ENCODE assay signal across 11 mouse cellular contexts in the genomic region with DNA sequence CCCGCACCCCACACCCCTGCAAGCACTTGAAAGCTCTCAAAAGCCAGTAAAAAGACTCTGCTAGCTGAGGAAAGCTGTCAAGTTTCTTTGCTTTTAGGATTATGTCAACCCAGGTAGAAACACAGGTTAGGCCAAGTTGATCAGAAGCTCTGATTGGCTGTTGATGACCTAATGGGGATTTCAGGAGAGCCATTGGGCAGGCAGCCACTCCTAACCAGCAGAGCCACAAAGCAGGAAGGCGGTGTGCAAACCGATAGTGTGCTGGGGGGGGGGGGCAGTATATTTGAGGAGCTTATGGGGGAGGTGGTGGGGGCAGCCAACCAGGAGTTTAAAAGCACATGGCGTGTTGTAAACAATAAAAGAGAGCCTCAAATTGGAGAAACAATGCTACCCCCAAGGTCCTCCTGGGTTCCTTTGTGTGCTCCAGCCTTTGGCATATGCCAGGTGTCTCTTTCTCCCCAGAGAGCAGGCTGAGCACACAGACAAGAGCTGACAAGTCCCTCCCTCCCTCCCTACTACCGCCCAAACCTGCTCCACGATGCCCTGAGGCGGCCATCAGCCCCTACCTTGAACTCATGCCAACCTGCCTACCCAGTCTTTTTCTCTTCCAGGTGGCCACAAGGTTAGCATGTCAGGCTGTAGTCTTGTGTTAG. TPM values are rescaled to one million over a fixed set of nuclear protein-coding genes. Genes with fewer than 3 reads are reported as not detected.
DNase-seq lines count a peak whose midpoint lies in the region; ATAC-seq and TF ChIP-seq lines count a peak whose summit lies in the region.
"Had no signal": no experiment of that assay in that cellular context is flagged by ENCODE, and none has a peak within 500 bp of the region (broad histone marks: within the 10 kb centered on the region; RNA-seq: fewer than 3 reads in every experiment).

No protein-coding gene starts in this region.

- no peak for TF ChIP-seq POLR2A in kidney, adult 2 months (IDR thresholded peaks at IDR 0.05; ENCODE audit: low read depth, low read length)
- TF ChIP-seq POLR2A in lung, adult 2 months (IDR thresholded peaks at IDR 0.05; ENCODE audit: borderline replicate concordance, extremely low read depth, low read depth, low read length) = no peak

- no peak for TF ChIP-seq CTCF in kidney, adult 2 months (conservative IDR thresholded peaks at IDR 0.05; ENCODE audit: insufficient read depth, insufficient read length, low read depth, low read length)
- TF ChIP-seq CTCF in lung, adult 2 months (IDR thresholded peaks at IDR 0.05; ENCODE audit: insufficient read depth, low read length) = no peak

- no peaks in the 10 kb centered on the region for H3K36me3 ChIP-seq in midbrain, embryonic 14.5 days (ENCODE audit: control insufficient read depth, insufficient read depth, low read length)
- H3K36me3 ChIP-seq in midbrain, embryonic 10.5 days = no peaks in the 10 kb centered on the region
- H3K36me3 ChIP-seq in kidney, adult 2 months (ENCODE audit: control insufficient read depth, insufficient read depth, low read length) = no peaks in the 10 kb centered on the region
- H3K36me3 ChIP-seq: hindbrain, embryonic 10.5 days had no signal

- DNase-seq in midbrain, embryonic 14.5 days = peak; percentile 11
- DNase-seq in midbrain, embryonic 10.5 days (ENCODE audit: low spot score) = no peak
- DNase-seq in kidney, adult 2 months = peak; percentile 45
- DNase-seq in lung, adult 2 months = peak; percentile 45
- DNase-seq in urinary bladder, postnatal 14 days (ENCODE audit: low spot score) = peak; percentile 77
- no peak for DNase-seq in embryo, embryonic 11 days
- no peak for DNase-seq in heart, adult 8-10 months (ENCODE audit: low spot score)
- no peak for DNase-seq in adipocyte (ENCODE audit: low spot score)
- DNase-seq: adrenal gland, postnatal 25 days; thymus, adult 2 months had no signal

- no peak overlapping the region for H3K9ac ChIP-seq in midbrain, embryonic 14.5 days (replicated peaks; ENCODE audit: low read length)

- H3K4me3 ChIP-seq in midbrain, embryonic 14.5 days (replicated peaks; ENCODE audit: low read depth, low read length) = no peak overlapping the region
- H3K4me3 ChIP-seq in midbrain, embryonic 10.5 days = no peak overlapping the region
- no peak overlapping the region for H3K4me3 ChIP-seq in kidney, adult 2 months (ENCODE audit: insufficient read depth, low read depth, low read length)
- H3K4me3 ChIP-seq in lung, adult 2 months (replicated peaks; ENCODE audit: extremely low read depth, low read depth, low read length) = no peak overlapping the region
- H3K4me3 ChIP-seq: hindbrain, embryonic 10.5 days had no signal

- no peak overlapping the region for H3K4me2 ChIP-seq in midbrain, embryonic 14.5 days (ENCODE audit: low read length)

- WGBS in midbrain, embryonic 14.5 days = 59% methylated on average over 7 of the region's 7 CpGs
- WGBS in midbrain, embryonic 10.5 days = 72% methylated on average over 7 of the region's 7 CpGs
- 63% methylated on average over 7 of the region's 7 CpGs for WGBS in kidney, adult 2 months
- 57% methylated on average over 7 of the region's 7 CpGs for WGBS in lung, adult 2 months

- no peak overlapping the region for H3K27ac ChIP-seq in midbrain, embryonic 14.5 days (replicated peaks; ENCODE audit: low read depth, low read length)
- H3K27ac ChIP-seq in midbrain, embryonic 10.5 days (replicated peaks) = no peak overlapping the region
- peak overlapping the region; percentile 69; the same call in 1 of the 2 replicates for H3K27ac ChIP-seq in kidney, adult 2 months (ENCODE audit: insufficient read depth, low read depth, low read length)
- H3K27ac ChIP-seq: hindbrain, embryonic 10.5 days had no signal

- no peaks in the 10 kb centered on the region for H3K4me1 ChIP-seq in midbrain, embryonic 14.5 days (ENCODE audit: control insufficient read depth, insufficient read depth, low read length)
- H3K4me1 ChIP-seq in midbrain, embryonic 10.5 days = no peaks in the 10 kb centered on the region
- no peaks in the 10 kb centered on the region for H3K4me1 ChIP-seq in kidney, adult 2 months (ENCODE audit: control insufficient read depth, insufficient read depth, low read length)
- H3K4me1 ChIP-seq in lung, adult 2 months (ENCODE audit: control insufficient read depth, insufficient read depth, low read length) = no peaks in the 10 kb centered on the region

- no peak for ATAC-seq in midbrain, embryonic 14.5 days (ENCODE audit: low FRiP score, low TSS enrichment)

- H3K9me3 ChIP-seq in midbrain, embryonic 14.5 days (ENCODE audit: control insufficient read depth, low read length) = no peaks in the 10 kb centered on the region
- H3K9me3 ChIP-seq in midbrain, embryonic 10.5 days (replicated peaks) = no peaks in the 10 kb centered on the region
- H3K9me3 ChIP-seq: hindbrain, embryonic 10.5 days had no signal

- no peaks in the 10 kb centered on the region for H3K27me3 ChIP-seq in midbrain, embryonic 14.5 days (ENCODE audit: control insufficient read depth, insufficient read depth, low read length)
- no peaks in the 10 kb centered on the region for H3K27me3 ChIP-seq in midbrain, embryonic 10.5 days (ENCODE audit: low read depth, poor library complexity, severe bottlenecking)
- no peaks in the 10 kb centered on the region for H3K27me3 ChIP-seq in kidney, adult 2 months (replicated peaks; ENCODE audit: control insufficient read depth, insufficient read depth, low read length)

RNA-seq across cellular contexts. Expression of a gene that starts 18.3 kb away (rescaled TPM):
- polyA plus RNA-seq in midbrain, embryonic 14.5 days (2014; fragmentation: Nextera tagmentation; extraction: Ambion mirVana) = 32.2 and 42.8 TPM in 2 replicates
- polyA plus RNA-seq in midbrain, embryonic 10.5 days (2016; fragmentation: Nextera tagmentation; extraction: Ambion mirVana) = 70.9 and 79.7 TPM in 2 replicates
- 60.5 and 66.6 TPM in 2 replicates for polyA plus RNA-seq in kidney, adult 2 months (2012; rRNA removed)
- polyA plus RNA-seq in lung, adult 2 months (2012; rRNA removed) = 80.8 and 81.7 TPM in 2 replicates
- 10 to 100 TPM; 19.9 to 23.5 (median 21.4) TPM for total RNA-seq in heart, adult 8-10 months (2022)

RNA-seq across cellular contexts. Expression of a gene that starts 49.6 kb away (rescaled TPM):
- polyA plus RNA-seq in midbrain, embryonic 14.5 days (2014; fragmentation: Nextera tagmentation; extraction: Ambion mirVana) = 53.4 and 55.1 TPM in 2 replicates
- 85.6 and 100 TPM in 2 replicates for polyA plus RNA-seq in midbrain, embryonic 10.5 days (2016; fragmentation: Nextera tagmentation; extraction: Ambion mirVana)
- 28.4 and 33.0 TPM in 2 replicates for polyA plus RNA-seq in kidney, adult 2 months (2012; rRNA removed)
- 18.3 and 19.1 TPM in 2 replicates for polyA plus RNA-seq in lung, adult 2 months (2012; rRNA removed)
- 10 to 100 TPM; 11.9 to 14.8 (median 12.8) TPM for total RNA-seq in heart, adult 8-10 months (2022)

Comparison
In these comparisons a context has a peak if more than half of its experiments do, and no peak if none do; other contexts are left out.
1. DNase-seq: peak in midbrain, embryonic 14.5 days (single experiment), kidney, adult 2 months (single experiment), lung, adult 2 months (single experiment) and urinary bladder, postnatal 14 days (single experiment); none in midbrain, embryonic 10.5 days (single experiment), embryo, embryonic 11 days (single experiment), heart, adult 8-10 months (single experiment) and adipocyte (single experiment).